Mouse (Mus musculus) T-helper 2 cell (primary cell): ENCODE data around the gene Relb.

Experiments used
- in situ Hi-C: fragments of 300-600 bp; cut with MboI, MseI; formaldehyde crosslinking; loops from one replicate; pipeline ENCODE4 v1.15.1; 2025; ENCODE audit warnings: high pct_unique_total_duplicates

Relb gene

DNA sequence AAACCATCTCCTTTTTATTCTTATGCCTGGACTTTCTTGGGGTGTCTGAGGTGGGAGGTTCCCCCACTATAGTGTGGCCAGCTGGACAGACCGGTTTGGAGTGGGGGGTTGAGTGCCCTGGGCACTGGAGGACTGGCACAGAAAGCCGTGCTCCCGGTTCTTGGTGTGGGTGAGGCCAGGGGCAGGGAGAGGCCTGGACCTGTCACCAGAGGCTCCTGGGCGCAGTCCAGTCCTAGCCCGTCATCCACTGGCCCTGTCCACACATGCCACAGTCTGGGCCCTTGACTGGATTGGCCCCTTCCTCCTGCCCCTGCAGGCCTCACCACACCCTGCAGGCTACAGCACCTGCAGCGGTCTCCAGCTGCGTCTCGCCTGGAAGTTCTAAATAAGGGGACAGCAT, 48.6 kb downstream of the Relb start:
- in situ Hi-C loops, result no loop called here

DNA sequence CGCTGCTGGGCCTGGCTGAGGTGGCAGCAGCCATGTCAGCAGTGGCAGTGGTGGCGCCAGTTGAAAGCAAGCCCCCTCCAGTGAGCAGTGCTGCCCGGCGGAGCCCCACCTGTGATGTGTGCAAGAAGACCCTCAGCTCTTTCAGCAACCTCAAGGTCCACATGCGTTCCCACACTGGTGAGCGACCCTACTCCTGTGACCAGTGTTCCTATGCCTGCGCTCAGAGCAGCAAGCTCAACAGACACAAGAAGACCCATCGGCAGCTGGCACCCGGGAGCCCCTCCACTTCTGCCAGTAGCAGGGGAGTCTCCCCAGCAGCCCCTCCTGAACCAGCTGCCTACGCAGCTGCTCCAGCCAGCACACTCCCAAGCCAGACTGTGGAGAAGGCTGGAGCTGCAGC, 49.5 kb downstream of the Relb start:
- in situ Hi-C loops, result no loop called here

GRCm38 (mm10) chr7:19578436-19578835, 50.8 kb downstream of the Relb start:
- in situ Hi-C loops, result no loop called here

DNA sequence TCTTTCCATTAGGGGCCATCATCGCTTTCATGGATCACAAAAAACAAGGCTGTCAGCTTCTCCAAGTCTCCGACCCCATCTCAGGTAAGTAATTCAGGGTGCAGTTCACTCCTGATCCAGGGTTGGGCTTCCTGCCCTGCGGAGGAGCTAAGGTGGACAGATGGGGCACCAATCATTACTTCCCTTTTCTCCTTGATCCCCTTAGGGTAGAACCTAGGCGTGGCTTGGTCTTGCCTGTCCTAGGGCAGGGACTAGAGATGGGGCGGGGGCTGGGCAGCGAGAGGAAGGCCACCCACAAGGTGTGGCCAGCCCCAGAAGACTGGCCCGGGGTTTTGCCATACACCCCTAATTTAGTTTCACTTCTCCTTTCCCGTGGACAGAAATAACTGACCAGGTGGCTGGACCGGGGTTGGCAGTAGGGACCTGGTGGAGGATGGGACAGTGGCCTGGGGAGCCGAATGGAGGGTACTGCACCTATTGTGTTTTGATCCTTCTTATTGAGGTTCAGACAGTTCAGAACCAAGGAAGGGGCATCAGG, 51.3 kb downstream of the Relb start:
- in situ Hi-C loops, result no loop called here

GRCm38 (mm10) chr7:19577141-19577852, 51.9 kb downstream of the Relb start, which contains the start of the genes Zfp296 and Gemin7:
Gene Zfp296 (plus strand): TSS chr7:19577287.
Gene Gemin7 (minus strand): TSS chr7:19577595.
- in situ Hi-C loops, result no loop called here

DNA sequence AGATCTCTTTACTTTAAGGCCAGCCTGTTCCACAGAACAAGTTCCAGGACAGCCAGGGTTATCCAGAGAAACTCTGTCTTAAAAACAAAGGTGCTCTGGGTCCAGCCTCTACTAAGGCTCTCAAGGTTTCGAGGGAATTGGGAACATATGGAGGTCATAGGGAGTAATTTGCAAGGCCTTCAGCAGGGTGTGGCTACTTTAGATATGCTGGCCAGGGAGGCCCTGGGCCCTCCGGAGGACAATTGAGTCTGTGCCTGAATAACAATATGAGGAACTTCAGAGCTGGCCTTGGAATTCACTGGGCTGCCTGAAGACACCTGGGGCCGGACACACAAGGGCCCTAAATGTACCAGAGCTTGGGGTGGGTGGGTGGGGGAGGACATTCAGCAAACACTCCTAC, 53.7 kb downstream of the Relb start:
- in situ Hi-C loops, result no loop called here

GRCm38 (mm10) chr7:19573776-19574140, 55.5 kb downstream of the Relb start:
- in situ Hi-C loops, result no loop called here

GRCm38 (mm10) chr7:19572926-19573775, 56.1 kb downstream of the Relb start:
- in situ Hi-C loops, result no loop called here

DNA sequence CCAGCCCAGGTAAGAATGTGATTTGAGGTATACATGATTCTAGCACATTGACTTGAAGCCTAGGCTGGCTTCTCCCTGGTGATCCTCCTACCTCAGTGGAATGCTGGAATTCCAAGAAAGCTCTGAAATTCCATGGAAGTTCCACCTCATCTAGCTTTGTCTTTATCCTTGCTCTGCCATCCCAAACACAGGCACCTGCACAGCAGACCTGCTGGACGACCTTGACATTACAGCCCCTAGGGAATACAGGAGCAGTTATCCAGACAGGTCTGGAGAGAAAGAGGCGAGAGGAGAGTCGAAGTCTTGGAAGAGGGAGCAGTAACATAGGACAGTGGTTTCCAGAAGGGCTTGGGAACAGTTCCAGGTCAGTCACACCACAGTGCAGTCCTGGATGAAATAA, 59.6 kb downstream of the Relb start:
- in situ Hi-C loops, result no loop called here

GRCm38 (mm10) chr7:19567426-19567825, 61.8 kb downstream of the Relb start:
- in situ Hi-C loops, result no loop called here

DNA sequence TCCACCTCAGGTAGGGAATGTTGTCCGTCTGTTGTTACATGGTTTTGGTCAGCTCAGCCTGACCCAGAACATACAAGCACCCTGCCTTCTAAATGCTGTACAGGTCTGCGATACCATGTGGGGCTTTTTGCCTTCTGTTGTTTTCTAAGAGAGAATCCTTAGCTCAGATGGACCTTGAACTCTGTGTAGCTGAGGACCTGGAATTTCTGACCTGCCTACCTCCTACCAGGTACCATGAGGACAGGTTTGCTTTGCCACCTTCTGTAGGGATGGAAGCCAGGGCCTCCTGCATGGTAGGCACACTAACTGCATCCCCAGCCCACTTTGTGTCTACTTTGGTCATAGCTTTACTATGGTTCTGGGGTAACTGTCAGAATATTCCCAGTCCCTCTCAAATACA, 63.4 kb downstream of the Relb start:
- in situ Hi-C loops, result no loop called here

- in situ Hi-C loops, result no loop called here
Measured at GRCm38 (mm10) chr7:19564455-19564854, 64.8 kb downstream of the Relb start.

DNA sequence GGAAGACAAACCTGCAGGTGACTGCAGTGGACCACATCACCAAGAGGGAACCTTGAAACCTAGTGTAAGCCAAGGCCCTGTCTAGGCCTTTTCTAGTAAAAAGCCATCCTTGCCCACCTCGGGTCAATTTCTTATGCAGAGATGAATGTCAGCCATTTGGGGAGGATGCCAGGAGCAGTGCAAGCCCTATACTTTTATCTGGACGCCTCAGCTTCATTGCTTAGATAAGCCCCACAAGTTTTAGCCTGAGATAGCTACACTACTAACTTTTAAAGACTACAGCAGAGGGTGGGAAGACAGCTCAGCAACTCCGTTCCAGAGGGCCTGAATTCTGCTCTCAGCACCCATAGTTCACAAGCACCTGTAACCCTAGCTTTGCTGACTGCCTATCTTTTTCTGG, 65.4 kb downstream of the Relb start:
- in situ Hi-C loops, result no loop called here

GRCm38 (mm10) chr7:19562643-19563410, 66.4 kb downstream of the Relb start, which contains the start of gene Ppp1r37:
Gene Ppp1r37 (minus strand): TSS chr7:19563076.
- in situ Hi-C loops, result no loop called here

DNA sequence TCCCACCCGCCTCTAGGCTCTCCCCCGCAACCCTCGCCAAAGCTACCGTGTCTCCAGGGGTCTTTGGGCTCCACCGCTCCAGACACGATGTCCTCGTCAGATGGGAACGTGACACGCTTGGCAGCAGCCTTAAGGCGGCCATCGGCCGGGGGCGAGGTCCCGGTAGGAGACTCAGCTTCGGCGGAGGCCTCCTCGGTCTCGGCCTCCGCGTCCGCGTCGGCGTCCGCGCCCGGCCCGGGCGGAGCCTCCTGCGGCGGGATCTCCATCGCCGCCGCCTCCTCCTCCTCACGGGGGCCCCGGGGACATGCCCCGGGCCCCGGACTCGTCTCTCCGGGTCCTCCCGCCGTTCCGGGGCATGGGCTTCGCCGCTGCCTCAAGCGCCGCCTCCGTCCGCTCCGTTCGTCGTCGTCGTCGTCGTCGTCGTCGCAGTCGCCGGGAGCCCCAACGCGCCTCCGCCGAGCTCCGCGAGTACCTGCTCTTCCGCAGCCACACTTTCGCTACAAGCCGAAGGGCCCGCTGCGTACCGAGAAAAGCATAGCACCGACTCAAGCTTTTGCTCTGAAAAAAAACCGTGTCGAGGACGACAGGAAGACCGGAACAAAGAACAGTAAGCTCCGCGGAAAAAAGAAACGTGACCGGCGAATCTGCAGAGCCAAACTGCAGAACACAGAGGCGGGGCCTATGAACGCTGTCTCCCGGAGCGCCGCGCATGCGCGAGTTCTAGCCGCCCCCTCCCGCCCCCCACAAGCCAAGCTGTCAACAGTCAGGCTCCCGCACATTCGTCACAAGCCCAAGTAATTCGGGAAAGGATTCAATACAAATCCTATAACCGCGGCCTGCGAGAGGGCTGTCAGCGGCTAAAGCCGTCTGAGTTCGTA, 67.2 kb downstream of the Relb start:
- in situ Hi-C loops, result no loop called here

DNA sequence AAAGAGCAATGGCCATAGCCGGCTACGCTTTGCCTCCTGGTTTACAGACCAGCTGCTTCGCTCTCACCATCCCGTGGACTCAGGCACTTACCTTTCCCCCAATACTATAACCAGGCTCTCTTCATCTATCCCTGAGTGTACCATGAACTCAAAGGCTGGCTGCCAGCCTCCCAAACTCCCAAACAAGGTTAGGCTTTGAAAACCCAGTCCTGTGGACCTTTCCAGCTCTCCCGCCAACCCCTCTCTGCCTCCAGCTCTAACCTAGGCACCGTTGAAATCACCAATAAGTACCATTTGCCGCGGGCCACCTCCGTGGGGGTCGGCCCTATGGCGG, 67.8 kb downstream of the Relb start:
- in situ Hi-C loops, result no loop called here

DNA sequence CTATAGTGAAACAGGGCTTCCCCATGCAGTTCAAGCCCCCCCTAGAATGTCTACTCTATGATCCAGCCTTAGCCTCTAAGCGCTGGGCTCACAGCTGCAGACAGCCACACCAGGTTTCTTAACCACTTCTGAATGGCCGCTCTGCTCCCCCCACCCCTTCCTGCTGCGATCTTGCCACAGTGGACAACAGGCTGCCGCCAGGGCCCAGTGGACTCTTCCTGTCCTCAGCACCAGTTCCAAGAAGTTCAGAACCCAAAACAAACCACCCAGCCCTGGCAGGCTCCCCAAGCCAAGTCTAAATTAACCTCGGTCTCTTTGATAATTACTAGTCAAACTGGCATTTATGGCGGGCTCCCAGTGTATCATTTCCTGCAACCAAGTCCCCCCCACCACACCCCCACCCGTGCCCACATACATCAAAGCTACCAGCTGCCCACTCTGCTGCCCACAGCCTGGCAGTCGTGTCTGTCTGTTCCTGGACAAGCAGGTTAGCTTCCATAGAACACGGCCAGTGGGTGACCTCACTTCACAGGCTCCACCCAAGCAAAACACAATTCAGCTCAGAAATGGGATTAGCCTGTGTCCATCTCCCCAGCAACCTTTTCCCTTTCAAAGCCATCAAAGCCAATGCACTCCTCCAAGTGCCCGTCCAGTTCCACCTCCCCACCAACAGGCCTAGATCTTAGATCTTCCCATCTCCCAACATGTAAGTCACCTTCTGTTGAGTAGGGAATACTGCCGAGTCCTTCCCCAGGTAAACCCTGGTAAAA, 68.6 kb downstream of the Relb start:
- in situ Hi-C loops, result no loop called here

- in situ Hi-C loops, result no loop called here
Measured at GRCm38 (mm10) chr7:19558965-19559364, 70.3 kb downstream of the Relb start.

DNA sequence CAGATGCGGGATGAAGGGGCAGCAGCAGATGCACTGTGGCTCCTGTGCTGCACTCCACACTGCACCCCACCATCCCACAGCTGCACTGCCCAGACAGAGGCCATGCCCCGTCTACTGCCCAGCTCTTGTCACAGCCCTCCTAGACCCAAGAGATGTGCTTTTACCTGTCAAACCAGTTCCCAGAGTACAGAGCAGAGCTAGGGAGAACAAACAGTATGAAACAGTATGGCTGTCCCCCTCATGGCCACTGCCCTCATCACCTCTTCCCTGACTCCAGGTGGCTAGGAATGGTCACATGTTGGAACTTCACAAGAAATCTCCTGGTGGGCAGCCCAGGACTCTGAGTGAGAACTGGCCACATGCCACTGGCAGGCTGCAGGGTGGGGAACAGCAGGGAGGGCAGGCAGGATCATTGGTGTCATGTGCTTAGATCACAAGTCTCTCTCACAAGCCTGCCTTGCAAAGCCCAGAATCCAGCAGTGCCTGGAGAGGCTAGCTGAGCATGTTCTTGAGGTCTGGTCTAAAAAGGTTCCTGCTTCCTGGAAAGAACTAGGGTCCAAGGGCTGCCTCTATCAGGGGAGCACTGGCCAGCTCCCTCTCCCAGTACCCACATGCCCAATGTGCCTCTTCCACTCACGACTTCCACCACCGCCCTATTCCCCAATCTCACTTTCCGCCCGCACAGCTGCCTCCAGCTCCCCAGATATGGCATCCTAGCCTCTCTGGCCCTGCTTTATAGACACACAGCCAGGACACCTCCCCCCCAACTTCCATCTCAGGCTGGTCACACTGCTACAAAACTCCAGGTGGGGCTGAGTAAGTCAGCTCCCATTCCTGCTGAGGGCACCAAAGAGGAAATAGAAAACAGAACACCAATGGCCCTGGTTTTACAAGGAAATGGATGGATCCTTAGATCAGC, 71.0 kb downstream of the Relb start:
- in situ Hi-C loops, result no loop called here
